Mouse (Mus musculus) forebrain, embryonic 13.5 days (tissue): ENCODE results near the gene Rhobtb1. TPM values are rescaled to one million over a fixed set of nuclear protein-coding genes. Genes with fewer than 3 reads are reported as not detected.

Experiments used
- ATAC-seq: fragments of 200-750 bp; cut with Nextera tagmentation; 2 replicates; pipeline ENCODE4 v1.8.0; 2017
- H3K27ac ChIP-seq: fragments of 300-500 bp; sonication (generic); 2 replicates; pipeline ENCODE4 v1.5.1; 2015; ENCODE audit warnings: inconsistent platforms, mild to moderate bottlenecking, moderate library complexity
- H3K27me3 ChIP-seq: fragments of 300-500 bp; sonication (generic); 2 replicates; pipeline ENCODE4 v1.6.1; 2015; ENCODE audit warnings: mild to moderate bottlenecking, inconsistent platforms
- H3K36me3 ChIP-seq: fragments of 300-500 bp; sonication (generic); 2 replicates; pipeline ENCODE4 v1.6.1; 2015; ENCODE audit warnings: mild to moderate bottlenecking, inconsistent platforms; ENCODE audit not compliant: poor library complexity, severe bottlenecking
- H3K4me1 ChIP-seq: fragments of 300-500 bp; sonication (generic); 2 replicates; pipeline ENCODE4 v1.6.1; 2015; ENCODE audit warnings: inconsistent platforms
- H3K4me2 ChIP-seq: fragments of 300-500 bp; sonication (generic); 2 replicates; pipeline ENCODE4 v1.6.1; 2015; ENCODE audit warnings: inconsistent platforms, mild to moderate bottlenecking, moderate library complexity
- H3K4me3 ChIP-seq: fragments of 300-500 bp; sonication (generic); 2 replicates; pipeline ENCODE4 v1.5.1; 2015; ENCODE audit warnings: mild to moderate bottlenecking, inconsistent platforms
- H3K9ac ChIP-seq: fragments of 300-500 bp; sonication (generic); 2 replicates; pipeline ENCODE4 v1.6.1; 2015; ENCODE audit warnings: mild to moderate bottlenecking, inconsistent platforms
- H3K9me3 ChIP-seq: fragments of 300-500 bp; sonication (generic); replicated peaks from 2 replicates; pipeline ENCODE4 v1.6.1; 2016; ENCODE audit warnings: inconsistent platforms
- WGBS: fragments of 180-500 bp; shearing (Covaris S2); methylation state at CpG from one replicate; pipeline ENCODE4 v1.1.7; 2015; 5-methylcytosine and 5-hydroxymethylcytosine counted together
- polyA plus RNA-seq: library from polyadenylated mRNA; unstranded; fragments of >200 nt; fragmentation: Nextera tagmentation; extraction: Ambion mirVana; gene quantifications from 2 replicates; pipeline ENCODE4 v1.2.1, GENCODE M21; 2015

Gene Rhobtb1
- polyA plus RNA-seq, 1 experiment from 2014 or later, result 16.4 TPM

DNA sequence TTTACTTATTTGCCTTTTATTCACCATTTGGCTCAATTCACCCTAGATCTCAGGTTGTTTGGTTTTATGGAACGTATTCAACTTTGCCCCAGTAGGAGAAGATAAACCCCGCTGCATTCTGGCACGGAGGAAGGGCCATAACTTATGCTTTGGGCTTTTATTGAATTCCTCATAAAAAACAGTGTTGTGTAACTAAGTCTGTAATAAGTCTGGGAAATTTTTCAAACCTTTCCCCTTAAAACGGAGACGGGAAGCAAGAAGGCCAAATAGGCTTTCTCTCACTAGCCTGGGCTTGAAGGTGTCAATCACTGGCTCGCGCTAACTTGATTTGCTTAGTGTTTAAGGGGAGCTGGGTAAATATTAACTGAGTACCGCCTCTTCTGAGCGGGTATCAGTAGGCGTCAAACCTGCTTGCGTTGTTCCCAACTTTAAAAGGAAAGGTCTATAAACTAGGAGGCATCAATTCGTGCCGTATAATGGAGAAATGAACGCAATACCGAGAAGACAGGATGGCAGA, 170.3 kb downstream of the Rhobtb1 start:
- WGBS, result 54% methylated on average over 15 of the region's 15 CpGs
- no peak overlapping the region for H3K9ac ChIP-seq
- no peaks in the 10 kb centered on the region for H3K36me3 ChIP-seq
- peak; percentile 19; the same call in 1 of the 2 replicates for ATAC-seq
- H3K4me3 ChIP-seq, result no peak overlapping the region
- H3K27me3 ChIP-seq, result no peaks in the 10 kb centered on the region
- H3K4me1 ChIP-seq, result no peaks in the 10 kb centered on the region
- peaks cover 4% of the 10 kb centered on the region; the same call in 1 of the 2 replicates for H3K9me3 ChIP-seq
- H3K4me2 ChIP-seq, result no peak overlapping the region
- H3K27ac ChIP-seq, result no peak overlapping the region

DNA sequence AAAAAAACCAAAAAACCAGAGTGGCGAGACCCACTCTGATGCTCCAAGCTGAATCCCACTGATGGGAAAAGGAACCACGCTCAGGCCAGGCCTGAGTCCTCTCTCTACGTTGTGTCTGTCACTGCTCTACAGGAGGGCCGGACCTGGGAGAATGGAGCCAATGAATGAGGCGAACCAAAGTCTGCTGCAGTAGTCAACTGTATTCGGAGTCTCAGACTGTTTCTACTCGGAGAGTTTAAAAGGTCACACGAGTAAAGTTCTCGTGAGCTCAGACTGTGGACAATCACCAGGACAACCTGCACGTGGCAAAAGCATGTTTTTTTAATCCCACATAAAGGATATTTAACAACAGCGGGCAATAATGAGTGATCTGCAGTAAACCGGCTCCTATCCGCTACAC, 172.8 kb downstream of the Rhobtb1 start:
- Histone ChIP-seq H3K9ac (no peak overlapping the region), H3K27ac (no peak overlapping the region), H3K9me3 (peaks cover 4% of the 10 kb centered on the region; the same call in 1 of the 2 replicates), H3K27me3 (no peaks in the 10 kb centered on the region), H3K4me2 (no peak overlapping the region), H3K36me3 (no peaks in the 10 kb centered on the region), H3K4me3 (no peak overlapping the region), H3K4me1 (peaks cover 4% of the 10 kb centered on the region; the same call in 1 of the 2 replicates)
- 82% methylated on average over 13 of the region's 13 CpGs for WGBS
- no peak for ATAC-seq

DNA sequence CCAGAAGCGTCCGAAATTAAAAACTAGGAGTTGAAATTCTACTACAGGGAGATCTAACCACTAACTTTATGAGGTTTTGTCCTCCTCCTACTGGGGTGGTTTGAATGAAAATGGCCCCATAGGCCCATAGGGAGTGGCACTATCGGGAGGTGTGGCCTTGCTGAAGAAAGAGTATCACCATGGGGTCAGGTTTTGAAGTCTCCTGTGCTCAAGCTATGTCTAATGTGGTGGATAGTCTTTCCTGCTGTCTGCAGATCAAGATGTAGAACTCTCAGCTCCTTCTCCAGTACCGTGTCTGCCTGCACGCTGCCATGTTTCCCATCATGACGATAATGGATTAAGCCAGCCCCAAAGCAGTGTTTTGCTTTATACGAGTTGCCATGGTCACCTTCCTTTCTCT, 173.6 kb downstream of the Rhobtb1 start:
- no peak overlapping the region for H3K4me3 ChIP-seq
- 91% methylated on average over 7 of the region's 7 CpGs for WGBS
- no peak overlapping the region for H3K4me2 ChIP-seq
- H3K9me3 ChIP-seq, result peaks cover 3% of the 10 kb centered on the region; the same call in 1 of the 2 replicates
- H3K9ac ChIP-seq, result no peak overlapping the region
- H3K4me1 ChIP-seq, result peaks cover 4% of the 10 kb centered on the region; the same call in 1 of the 2 replicates
- H3K27me3 ChIP-seq, result no peaks in the 10 kb centered on the region
- ATAC-seq, result no peak
- no peaks in the 10 kb centered on the region for H3K36me3 ChIP-seq
- no peak overlapping the region for H3K27ac ChIP-seq

DNA sequence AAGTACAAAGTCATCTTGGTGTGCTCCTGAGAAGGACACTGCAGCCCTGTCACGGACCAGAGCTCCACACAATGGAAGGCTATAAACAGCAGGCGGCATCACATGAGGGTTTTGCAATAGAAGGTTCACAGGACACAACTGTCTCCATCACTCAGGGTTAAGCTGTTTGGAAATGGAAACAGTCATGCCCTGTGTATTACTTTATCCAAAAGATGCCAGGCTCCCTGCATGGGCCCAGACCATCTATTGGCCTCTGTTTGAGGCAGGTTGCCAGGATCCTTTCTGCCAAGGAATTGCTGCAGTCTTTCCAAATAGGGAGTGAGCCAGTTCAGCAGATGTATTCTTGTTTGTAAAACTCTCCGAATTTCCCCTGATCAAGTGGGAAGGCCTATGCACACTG, 175.2 kb downstream of the Rhobtb1 start:
- Histone ChIP-seq H3K9me3 (no peaks in the 10 kb centered on the region), H3K36me3 (no peaks in the 10 kb centered on the region), H3K4me2 (no peak overlapping the region), H3K4me1 (peaks cover 4% of the 10 kb centered on the region; the same call in 1 of the 2 replicates), H3K4me3 (no peak overlapping the region), H3K27ac (no peak overlapping the region), H3K27me3 (no peaks in the 10 kb centered on the region), H3K9ac (no peak overlapping the region)
- 87% methylated on average over 3 of the region's 3 CpGs for WGBS
- no peak for ATAC-seq

DNA sequence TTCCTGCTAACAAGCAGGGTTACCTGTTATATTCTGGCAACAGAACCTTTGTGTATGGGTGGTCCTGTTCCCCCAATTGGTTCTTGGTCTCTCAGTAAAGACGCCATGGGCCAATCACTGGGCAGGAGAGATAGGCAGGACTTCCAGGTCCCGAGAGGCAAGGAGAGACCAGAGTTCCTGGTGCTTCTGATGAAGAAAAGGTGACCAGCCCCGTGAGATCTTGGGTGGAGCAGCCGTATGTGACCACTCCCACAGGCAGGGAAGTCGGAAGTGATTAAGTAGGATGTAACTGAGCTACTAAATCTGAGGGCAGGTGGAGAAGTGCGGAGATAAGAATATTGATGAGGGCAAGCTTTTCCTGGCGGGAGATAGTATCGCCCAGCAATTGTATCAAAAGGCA, 176.1 kb downstream of the Rhobtb1 start:
- Histone ChIP-seq H3K27ac (no peak overlapping the region), H3K9ac (no peak overlapping the region), H3K27me3 (no peaks in the 10 kb centered on the region), H3K36me3 (no peaks in the 10 kb centered on the region), H3K4me2 (no peak overlapping the region), H3K4me3 (no peak overlapping the region), H3K4me1 (peaks cover 4% of the 10 kb centered on the region; the same call in 1 of the 2 replicates), H3K9me3 (no peaks in the 10 kb centered on the region)
- ATAC-seq, result no peak
- 68% methylated on average over 8 of the region's 8 CpGs for WGBS

DNA sequence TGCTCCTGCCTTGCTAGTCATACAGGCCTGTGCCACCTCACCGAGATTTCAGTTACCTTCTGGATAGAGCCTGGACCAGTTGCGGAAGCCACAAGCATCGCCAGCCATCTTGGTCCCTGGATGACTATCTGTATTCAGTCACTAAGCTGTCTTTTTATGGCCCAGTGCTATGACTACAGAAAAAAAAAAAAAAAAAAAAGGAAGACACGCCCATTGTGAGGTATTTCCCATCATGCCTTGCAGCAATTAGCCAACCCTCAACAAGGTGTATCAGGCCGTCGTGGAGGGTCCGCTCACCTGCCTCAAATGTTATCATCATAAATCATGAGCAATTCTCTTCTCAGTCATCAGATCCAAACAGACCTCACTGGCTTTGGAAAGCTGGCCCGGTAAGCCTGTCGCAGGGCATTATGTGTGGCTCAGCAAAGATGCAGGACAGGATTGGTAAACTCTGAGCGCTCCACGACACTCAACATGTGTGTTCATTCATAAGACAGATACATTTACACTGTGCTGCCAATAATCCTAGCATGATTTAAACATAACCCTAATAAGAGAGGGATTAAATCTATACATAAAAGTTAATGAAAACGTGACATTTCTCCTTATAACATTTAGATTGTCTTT, 176.9 kb downstream of the Rhobtb1 start:
- Histone ChIP-seq H3K9ac (no peak overlapping the region), H3K4me3 (no peak overlapping the region), H3K27me3 (no peaks in the 10 kb centered on the region), H3K4me1 (peaks cover 4% of the 10 kb centered on the region; the same call in 1 of the 2 replicates), H3K36me3 (no peaks in the 10 kb centered on the region), H3K4me2 (no peak overlapping the region), H3K9me3 (no peaks in the 10 kb centered on the region), H3K27ac (no peak overlapping the region)
- WGBS, result 91% methylated on average over 12 of the region's 12 CpGs
- ATAC-seq, result no peak

DNA sequence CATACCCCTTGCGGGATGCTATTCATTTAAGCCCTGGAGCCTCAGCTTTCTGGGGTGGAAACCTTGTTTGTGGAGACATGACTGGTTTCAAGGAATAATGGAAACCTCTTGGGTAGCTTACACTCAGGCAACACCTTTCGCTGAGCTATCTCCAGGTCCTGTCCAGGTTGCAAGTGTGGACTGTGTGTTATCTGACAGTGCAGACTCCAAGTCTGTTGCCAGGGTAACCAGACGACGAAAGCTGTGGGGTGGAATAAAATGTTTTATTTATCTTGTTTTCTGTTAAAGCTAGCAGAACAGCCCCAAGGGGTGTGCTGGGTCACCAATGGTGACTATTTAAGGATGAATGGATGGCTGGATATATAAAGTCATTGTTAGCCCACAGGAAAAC, 177.4 kb downstream of the Rhobtb1 start:
- 74% methylated on average over 4 of the region's 4 CpGs for WGBS
- ATAC-seq, result no peak

DNA sequence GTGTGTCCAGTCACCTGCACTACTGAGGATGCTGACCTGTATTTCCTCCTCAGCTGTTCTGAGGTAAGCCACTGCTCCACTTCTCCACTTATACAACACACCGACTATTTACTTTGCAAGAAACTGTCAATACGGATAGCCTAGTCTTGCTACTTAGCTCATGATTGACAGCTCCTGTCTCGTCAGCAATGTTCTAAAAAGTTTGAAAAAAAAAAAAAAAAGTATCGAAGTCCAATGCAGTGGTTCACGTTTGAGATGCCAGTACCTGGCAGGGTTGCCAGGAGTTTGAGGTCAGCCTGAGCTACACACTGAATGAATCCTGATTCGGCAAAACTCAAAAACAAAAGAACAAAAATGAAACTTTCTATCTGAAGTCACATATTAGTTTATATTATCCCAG, 180.0 kb downstream of the Rhobtb1 start:
- WGBS, result 87% methylated on average over 6 of the region's 6 CpGs
- peaks cover 16% of the 10 kb centered on the region; the same call in 1 of the 2 replicates for H3K4me1 ChIP-seq
- ATAC-seq, result no peak

More for the DNA sequence above, 177.4 kb downstream of the Rhobtb1 start:
- Histone ChIP-seq H3K9ac (no peak overlapping the region), H3K4me3 (no peak overlapping the region), H3K27me3 (no peaks in the 10 kb centered on the region), H3K4me2 (no peak overlapping the region), H3K4me1 (peaks cover 4% of the 10 kb centered on the region; the same call in 1 of the 2 replicates), H3K27ac (no peak overlapping the region), H3K9me3 (no peaks in the 10 kb centered on the region), H3K36me3 (no peaks in the 10 kb centered on the region)

DNA sequence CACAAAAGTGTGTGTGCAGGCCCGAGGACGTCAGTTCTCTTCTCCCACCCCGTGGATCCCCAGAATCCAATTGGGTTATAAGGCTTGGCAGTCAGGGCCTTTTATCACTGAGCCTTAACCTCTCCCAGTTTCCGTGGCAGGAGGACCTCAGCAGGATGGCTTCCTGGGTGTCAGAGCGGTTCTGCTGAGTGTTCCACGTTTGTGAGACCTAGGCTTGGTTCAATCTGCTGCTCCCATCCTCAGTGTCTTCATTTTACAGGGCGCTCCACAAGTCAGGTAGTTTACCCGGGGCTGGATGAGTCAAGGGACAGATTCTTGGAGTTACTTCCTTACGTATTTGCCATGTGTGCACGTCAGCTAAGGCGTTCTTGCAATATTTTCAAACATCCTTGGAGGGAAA, 182.0 kb downstream of the Rhobtb1 start:
- Histone ChIP-seq H3K27ac (no peak overlapping the region), H3K4me3 (no peak overlapping the region), H3K4me2 (no peak overlapping the region), H3K36me3 (peaks cover 20% of the 10 kb centered on the region), H3K9ac (no peak overlapping the region), H3K9me3 (no peaks in the 10 kb centered on the region), H3K4me1 (peaks cover 16% of the 10 kb centered on the region; the same call in 1 of the 2 replicates), H3K27me3 (no peaks in the 10 kb centered on the region)
- ATAC-seq, result no peak
- WGBS, result 92% methylated on average over 11 of the region's 11 CpGs

More for the DNA sequence above, 180.0 kb downstream of the Rhobtb1 start:
- H3K4me3 ChIP-seq, result no peak overlapping the region
- H3K9me3 ChIP-seq, result no peaks in the 10 kb centered on the region
- H3K4me2 ChIP-seq, result no peak overlapping the region
- H3K27me3 ChIP-seq, result no peaks in the 10 kb centered on the region
- peaks cover 3% of the 10 kb centered on the region for H3K36me3 ChIP-seq
- H3K27ac ChIP-seq, result no peak overlapping the region
- H3K9ac ChIP-seq, result no peak overlapping the region

DNA sequence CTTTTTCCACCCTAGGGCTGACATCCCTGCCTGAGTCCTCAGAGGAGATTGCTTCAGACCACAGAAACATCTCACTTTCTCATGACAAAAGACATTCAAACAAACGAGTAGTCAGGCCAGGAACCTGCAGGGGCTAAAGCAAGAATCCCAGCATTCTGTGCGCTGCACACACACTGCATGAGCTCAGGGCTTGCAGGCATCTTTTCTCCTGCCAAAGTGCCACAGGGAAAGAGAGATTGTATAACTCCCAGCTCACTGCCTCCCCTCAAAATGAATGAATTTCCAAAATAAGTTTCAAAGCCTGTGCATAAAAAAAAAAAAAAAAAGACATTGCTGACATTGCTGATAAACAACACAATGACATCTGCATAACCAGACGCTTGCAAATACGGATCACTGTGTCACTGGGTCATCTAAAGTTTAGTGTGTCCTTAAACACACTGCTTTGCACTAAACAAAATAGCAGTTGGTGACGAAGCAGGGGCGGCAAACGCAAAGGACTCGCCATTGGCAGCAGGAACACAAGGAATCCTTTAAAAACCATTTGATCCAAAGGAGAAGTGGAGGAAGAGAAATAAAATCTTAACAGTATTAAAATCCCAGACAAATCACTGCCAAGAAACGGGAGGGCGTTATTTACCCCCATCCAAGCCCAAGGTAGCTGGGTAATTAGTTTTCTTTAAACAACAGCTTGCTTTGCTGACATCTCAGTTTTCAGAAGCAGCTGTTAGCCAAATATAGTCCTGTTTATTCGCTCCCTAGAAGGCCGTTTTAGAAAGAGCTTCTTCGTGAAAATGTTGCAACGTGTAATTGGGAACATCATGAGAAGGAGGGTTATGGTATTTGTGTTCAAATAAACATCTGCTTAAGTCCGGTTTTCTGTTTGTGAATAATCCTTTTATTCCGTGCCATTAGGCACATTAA, 183.3 kb downstream of the Rhobtb1 start:
- peaks cover 33% of the 10 kb centered on the region for H3K36me3 ChIP-seq
- 0 out of 2 replicates have a peak, but pooled peaks have one; percentile 13 for ATAC-seq
- H3K9me3 ChIP-seq, result no peaks in the 10 kb centered on the region
- H3K4me3 ChIP-seq, result no peak overlapping the region
- peaks cover 12% of the 10 kb centered on the region; the same call in 1 of the 2 replicates for H3K4me1 ChIP-seq
- no peak overlapping the region for H3K4me2 ChIP-seq
- peak overlapping the region; percentile 17; the same call in 1 of the 2 replicates for H3K27ac ChIP-seq
- H3K9ac ChIP-seq, result no peak overlapping the region
- WGBS, result 49% methylated on average over 16 of the region's 16 CpGs
- H3K27me3 ChIP-seq, result no peaks in the 10 kb centered on the region

DNA sequence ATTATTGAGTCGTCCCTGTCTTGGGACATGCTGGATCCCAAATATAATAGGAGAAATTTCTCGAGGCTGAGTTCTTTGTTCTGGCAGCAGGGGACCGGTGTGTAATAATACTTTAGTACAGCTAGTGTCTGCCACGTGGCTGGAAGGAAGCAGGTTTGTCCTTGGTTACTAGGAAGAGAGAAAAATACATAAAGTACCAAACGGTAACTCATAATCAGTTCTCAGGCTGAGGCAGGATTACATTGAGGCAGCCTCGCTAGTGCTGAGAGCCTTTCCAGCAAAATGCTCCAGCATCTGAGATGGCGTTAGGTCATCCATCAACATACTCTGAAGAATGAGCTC, 183.9 kb downstream of the Rhobtb1 start:
- Histone ChIP-seq H3K4me2 (no peak overlapping the region), H3K36me3 (peaks cover 39% of the 10 kb centered on the region), H3K9ac (no peak overlapping the region)

DNA sequence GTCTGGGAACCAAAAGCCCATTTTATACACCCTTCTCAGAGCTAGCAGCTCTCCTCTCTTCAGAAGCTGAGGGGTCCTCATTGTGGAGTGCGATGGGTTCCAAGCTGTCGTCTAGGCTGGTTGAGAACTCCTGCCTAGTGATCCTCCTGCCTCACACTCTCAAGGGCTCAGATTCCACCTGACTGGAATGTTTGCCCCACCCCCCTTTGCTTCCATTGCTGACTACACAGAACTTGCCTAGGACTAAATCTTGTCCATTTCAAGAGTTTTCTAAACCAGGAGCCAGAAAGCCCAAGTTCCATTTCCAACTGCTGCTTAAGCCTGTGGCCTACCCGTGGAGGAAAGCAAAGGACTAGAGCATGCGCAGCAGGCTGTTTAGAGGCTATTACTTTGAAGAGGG, 184.4 kb downstream of the Rhobtb1 start:
- H3K9ac ChIP-seq, result no peak overlapping the region
- no peaks in the 10 kb centered on the region for H3K9me3 ChIP-seq
- H3K4me2 ChIP-seq, result no peak overlapping the region
- H3K4me1 ChIP-seq, result peaks cover 12% of the 10 kb centered on the region; the same call in 1 of the 2 replicates
- WGBS, result 82% methylated on average over 4 of the region's 4 CpGs
- H3K27me3 ChIP-seq, result no peaks in the 10 kb centered on the region
- peaks cover 44% of the 10 kb centered on the region for H3K36me3 ChIP-seq
- ATAC-seq, result peak; percentile 19; the same call in 1 of the 2 replicates
- no peak overlapping the region for H3K4me3 ChIP-seq
- H3K27ac ChIP-seq, result peak overlapping the region; percentile 17; the same call in 1 of the 2 replicates

More for the DNA sequence above, 183.9 kb downstream of the Rhobtb1 start:
- peaks cover 12% of the 10 kb centered on the region; the same call in 1 of the 2 replicates for H3K4me1 ChIP-seq
- peak overlapping the region; percentile 17; the same call in 1 of the 2 replicates for H3K27ac ChIP-seq
- H3K27me3 ChIP-seq, result no peaks in the 10 kb centered on the region
- ATAC-seq, result peak; percentile 52
- no peak overlapping the region for H3K4me3 ChIP-seq
- 27% methylated on average over 7 of the region's 7 CpGs for WGBS
- H3K9me3 ChIP-seq, result no peaks in the 10 kb centered on the region
